Mouse (Mus musculus): ENCODE data around the gene Galnt17. TPM values are rescaled to one million over a fixed set of nuclear protein-coding genes. Genes with fewer than 3 reads are reported as not detected.

Galnt17 gene
- polyA plus RNA-seq, 2 experiments: 3.4 to 5.9 TPM

DNA sequence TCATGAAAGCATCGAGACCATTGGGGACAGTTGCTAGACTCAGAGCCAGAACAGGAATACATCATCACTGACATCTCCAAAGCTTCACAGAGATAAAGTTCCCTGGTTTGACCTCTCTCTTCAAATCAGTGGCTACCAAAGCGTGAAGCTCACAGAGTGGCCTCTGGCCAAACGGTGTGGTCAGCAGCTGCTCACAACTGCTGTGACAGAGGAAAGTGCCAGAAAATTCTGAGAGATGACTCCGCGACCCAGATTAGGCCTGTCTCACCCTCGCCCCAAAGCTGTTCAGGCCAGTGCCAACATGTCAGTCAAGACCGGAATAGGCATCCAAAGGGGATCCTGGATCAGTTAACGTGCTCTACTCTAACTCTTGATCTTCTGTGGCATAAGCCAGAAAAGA, 74.5 kb downstream of the Galnt17 start:
- TF ChIP-seq POLR2A (IDR thresholded peaks at IDR 0.05; ENCODE audit: borderline replicate concordance, extremely low read depth, insufficient read depth, insufficient read length): no peak
- H3K27ac ChIP-seq (replicated peaks; ENCODE audit: low read depth, low read length): no peak overlapping the region
- WGBS: 90% methylated on average over 8 of the region's 8 CpGs
- H3K4me1 ChIP-seq (ENCODE audit: control insufficient read depth, insufficient read depth, low read length): 0 out of 2 replicates have a peak, but pooled peaks cover 3% of the 10 kb centered on the region
- no peak for DNase-seq (ENCODE audit: low spot score)
- H3K4me2 ChIP-seq (replicated peaks; ENCODE audit: low read depth, low read length, severe bottlenecking): no peak overlapping the region
- no peaks in the 10 kb centered on the region for H3K27me3 ChIP-seq (ENCODE audit: control insufficient read depth, insufficient read depth, low read length)
- H3K9ac ChIP-seq (ENCODE audit: low read depth, low read length, severe bottlenecking): no peak overlapping the region
- no peaks in the 10 kb centered on the region for H3K36me3 ChIP-seq (ENCODE audit: control insufficient read depth, insufficient read depth, low read length)
- H3K9me3 ChIP-seq (ENCODE audit: control insufficient read depth, low read length): no peaks in the 10 kb centered on the region
- H3K4me3 ChIP-seq (replicated peaks; ENCODE audit: low read length): no peak overlapping the region
- ATAC-seq (ENCODE audit: low FRiP score, low read depth): no peak

DNA sequence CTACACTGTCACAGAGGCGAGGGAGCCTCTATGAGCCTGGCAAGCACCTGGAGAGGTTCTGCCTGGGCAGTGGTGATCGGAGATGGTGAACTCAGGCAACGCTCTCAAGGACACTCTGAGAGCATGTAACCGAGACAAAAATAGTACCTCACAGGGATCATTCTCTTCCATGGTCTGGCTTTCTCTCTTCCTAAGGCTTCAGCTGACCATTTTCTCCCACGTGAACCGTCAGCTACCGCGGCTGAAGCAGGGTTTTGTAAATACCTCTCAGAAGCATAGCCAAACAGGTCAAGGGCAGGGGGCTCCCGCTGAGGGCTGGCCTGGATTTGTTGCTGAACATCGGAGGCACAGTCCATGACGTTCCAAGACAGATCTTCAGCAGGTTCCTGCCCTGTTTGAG, 77.2 kb downstream of the Galnt17 start:
- ATAC-seq (ENCODE audit: low FRiP score, low read depth) (no peak), DNase-seq (ENCODE audit: low spot score) (no peak)
- Histone ChIP-seq H3K9me3 (ENCODE audit: control insufficient read depth, low read length) (no peaks in the 10 kb centered on the region), H3K27me3 (ENCODE audit: control insufficient read depth, insufficient read depth, low read length) (no peaks in the 10 kb centered on the region), H3K4me2 (replicated peaks; ENCODE audit: low read depth, low read length, severe bottlenecking) (no peak overlapping the region), H3K27ac (replicated peaks; ENCODE audit: low read depth, low read length) (no peak overlapping the region), H3K9ac (ENCODE audit: low read depth, low read length, severe bottlenecking) (no peak overlapping the region), H3K4me3 (replicated peaks; ENCODE audit: low read length) (no peak overlapping the region), H3K4me1 (ENCODE audit: control insufficient read depth, insufficient read depth, low read length) (no peaks in the 10 kb centered on the region), H3K36me3 (ENCODE audit: control insufficient read depth, insufficient read depth, low read length) (no peaks in the 10 kb centered on the region)
- 80% methylated on average over 11 of the region's 11 CpGs for WGBS
- no peak for TF ChIP-seq POLR2A (IDR thresholded peaks at IDR 0.05; ENCODE audit: borderline replicate concordance, extremely low read depth, insufficient read depth, insufficient read length)

DNA sequence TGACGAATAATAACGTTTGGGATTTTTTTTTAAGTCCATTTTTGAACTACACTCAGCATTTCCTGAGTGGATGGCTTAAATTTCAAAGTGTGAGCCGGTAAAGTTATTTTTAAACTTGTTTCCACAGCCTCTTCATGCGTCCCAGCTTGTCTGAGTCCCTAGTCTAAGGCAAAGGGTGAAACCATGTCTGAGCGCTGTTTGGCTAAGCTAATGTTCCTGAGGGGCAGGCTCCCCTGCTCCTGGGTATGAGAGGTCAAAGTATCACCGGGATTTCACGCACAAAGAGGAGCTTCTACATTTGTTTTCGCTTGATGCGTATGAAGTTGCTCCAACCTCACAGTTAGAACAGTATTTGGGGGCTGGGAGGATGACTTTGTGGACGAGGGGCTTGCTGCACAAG, 78.6 kb downstream of the Galnt17 start:
- H3K36me3 ChIP-seq (ENCODE audit: control insufficient read depth, insufficient read depth, low read length): no peaks in the 10 kb centered on the region
- no peaks in the 10 kb centered on the region for H3K9me3 ChIP-seq (ENCODE audit: control insufficient read depth, low read length)
- H3K4me3 ChIP-seq (replicated peaks; ENCODE audit: low read length): no peak overlapping the region
- DNase-seq (ENCODE audit: low spot score): no peak
- H3K4me2 ChIP-seq (replicated peaks; ENCODE audit: low read depth, low read length, severe bottlenecking): no peak overlapping the region
- H3K27ac ChIP-seq (replicated peaks; ENCODE audit: low read depth, low read length): no peak overlapping the region
- H3K9ac ChIP-seq (ENCODE audit: low read depth, low read length, severe bottlenecking): no peak overlapping the region
- H3K4me1 ChIP-seq (ENCODE audit: control insufficient read depth, insufficient read depth, low read length): no peaks in the 10 kb centered on the region
- ATAC-seq (ENCODE audit: low FRiP score, low read depth): no peak
- H3K27me3 ChIP-seq (ENCODE audit: control insufficient read depth, insufficient read depth, low read length): no peaks in the 10 kb centered on the region
- no peak for TF ChIP-seq POLR2A (IDR thresholded peaks at IDR 0.05; ENCODE audit: borderline replicate concordance, extremely low read depth, insufficient read depth, insufficient read length)
- 75% methylated on average over 10 of the region's 10 CpGs for WGBS

DNA sequence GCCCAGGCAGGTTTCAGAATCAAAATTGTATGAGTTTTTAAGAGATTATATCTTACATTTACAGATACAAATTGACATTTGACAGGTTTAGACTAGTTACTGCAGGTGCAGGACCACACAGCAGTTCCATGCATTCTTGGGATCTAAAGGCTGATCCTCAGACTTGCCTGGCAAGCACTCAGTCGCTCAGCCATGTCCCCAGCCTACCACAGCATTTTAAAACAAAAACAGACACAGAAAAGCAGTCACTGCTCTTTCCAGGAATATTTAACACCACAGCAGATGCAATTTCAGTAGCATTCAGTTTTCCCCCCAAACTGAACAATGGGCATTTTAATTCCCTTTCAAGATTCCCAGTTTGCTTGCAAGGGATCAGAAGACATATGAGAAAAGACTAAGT, 84.9 kb downstream of the Galnt17 start:
- Histone ChIP-seq H3K9me3 (ENCODE audit: control insufficient read depth, low read length) (no peaks in the 10 kb centered on the region), H3K4me3 (replicated peaks; ENCODE audit: low read length) (no peak overlapping the region), H3K9ac (ENCODE audit: low read depth, low read length, severe bottlenecking) (no peak overlapping the region), H3K36me3 (ENCODE audit: control insufficient read depth, insufficient read depth, low read length) (no peaks in the 10 kb centered on the region), H3K27me3 (ENCODE audit: control insufficient read depth, insufficient read depth, low read length) (no peaks in the 10 kb centered on the region), H3K4me1 (ENCODE audit: control insufficient read depth, insufficient read depth, low read length) (no peaks in the 10 kb centered on the region; the same call in 1 of the 2 replicates), H3K4me2 (replicated peaks; ENCODE audit: low read depth, low read length, severe bottlenecking) (no peak overlapping the region), H3K27ac (replicated peaks; ENCODE audit: low read depth, low read length) (no peak overlapping the region)
- ATAC-seq (ENCODE audit: low FRiP score, low read depth): no peak
- no peak for DNase-seq (ENCODE audit: low spot score)
- TF ChIP-seq POLR2A (IDR thresholded peaks at IDR 0.05; ENCODE audit: borderline replicate concordance, extremely low read depth, insufficient read depth, insufficient read length): no peak
- 30% methylated on average over 1 of the region's 1 CpGs for WGBS

DNA sequence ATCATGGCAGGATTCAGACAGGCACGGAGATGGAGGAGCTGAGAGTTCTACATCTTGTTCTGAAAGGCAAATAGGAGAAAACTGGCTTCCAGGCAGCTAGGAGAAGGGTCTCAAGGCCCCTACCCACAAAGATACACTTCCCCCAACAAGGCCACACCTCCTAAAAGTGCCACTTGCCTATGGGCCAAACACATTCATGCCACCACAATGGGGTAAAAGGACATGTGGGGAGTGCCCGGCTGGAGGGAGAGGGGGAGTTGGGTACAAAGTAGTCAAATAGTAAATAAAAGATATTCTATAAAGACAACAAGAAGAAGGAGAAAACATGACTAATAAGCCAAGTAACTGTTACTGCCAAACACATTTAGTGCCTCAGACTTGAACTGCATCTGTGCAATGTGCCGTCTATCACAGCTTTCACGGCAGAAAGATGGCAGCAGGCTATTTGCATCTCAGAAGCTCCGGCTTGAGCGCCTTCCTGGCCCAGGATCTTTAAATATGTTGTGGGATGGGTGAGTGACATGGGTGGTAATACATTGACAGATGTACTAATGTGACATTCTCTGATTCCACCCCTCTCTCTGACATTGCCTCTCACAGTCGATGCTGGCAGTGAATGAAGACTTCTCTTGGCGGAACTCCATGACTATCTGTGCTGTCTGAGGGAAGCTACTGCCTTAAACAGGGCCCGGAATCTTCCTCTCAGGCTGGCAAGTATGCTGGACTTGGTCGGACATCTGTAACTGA, 85.6 kb downstream of the Galnt17 start:
- no peak for DNase-seq (ENCODE audit: low spot score)
- no peak for ATAC-seq (ENCODE audit: low FRiP score, low read depth)
- Histone ChIP-seq H3K4me2 (replicated peaks; ENCODE audit: low read depth, low read length, severe bottlenecking) (no peak overlapping the region), H3K4me3 (replicated peaks; ENCODE audit: low read length) (no peak overlapping the region), H3K36me3 (ENCODE audit: control insufficient read depth, insufficient read depth, low read length) (no peaks in the 10 kb centered on the region), H3K9ac (ENCODE audit: low read depth, low read length, severe bottlenecking) (no peak overlapping the region), H3K4me1 (ENCODE audit: control insufficient read depth, insufficient read depth, low read length) (no peaks in the 10 kb centered on the region; the same call in 1 of the 2 replicates), H3K9me3 (ENCODE audit: control insufficient read depth, low read length) (no peaks in the 10 kb centered on the region), H3K27me3 (ENCODE audit: control insufficient read depth, insufficient read depth, low read length) (no peaks in the 10 kb centered on the region), H3K27ac (replicated peaks; ENCODE audit: low read depth, low read length) (no peak overlapping the region)
- TF ChIP-seq POLR2A (IDR thresholded peaks at IDR 0.05; ENCODE audit: borderline replicate concordance, extremely low read depth, insufficient read depth, insufficient read length): no peak
- 89% methylated on average over 10 of the region's 10 CpGs for WGBS
